Mouse (Mus musculus) layer of hippocampus, adult 2 months (tissue): ENCODE measurements around the gene Olfr693. TPM values are rescaled to one million over a fixed set of nuclear protein-coding genes. Genes with fewer than 3 reads are reported as not detected.
"Not testable (repeated sequence)": the region's sequence is repeated elsewhere in the genome, so short reads cannot be mapped to it uniquely, and the experiment has no call there.

ENCODE experiments used
- DNase-seq, 2 experiments: peaks; one replicate each; pipeline ENCODE4 v3.0.0; 2022; ENCODE audit warnings: low spot score in 2 of 2
- H3K27ac ChIP-seq: fragments of 200-600 bp; 2 replicates; pipeline ENCODE4 v1.8.1; 2022
- H3K4me3 ChIP-seq: fragments of 200-600 bp; 2 replicates; pipeline ENCODE4 v1.8.1; 2022; ENCODE audit warnings: mild to moderate bottlenecking
- CTCF ChIP-seq: fragments of 200-600 bp; conservative IDR thresholded peaks from 2 replicates; pipeline ENCODE4 v1.8.1; 2022; ENCODE audit warnings: antibody characterized with exemption, mild to moderate bottlenecking, moderate library complexity
- long read RNA-seq, 2 experiments: library from polyadenylated mRNA; stranded (forward); transcript quantifications; one replicate each; pipeline ENCODE4 v2.0.0; 2021; ENCODE audit warnings: borderline mapping rate in 2 of 2
- total RNA-seq, 2 experiments: library from RNA; stranded (reverse); gene quantifications; 2 replicates each; pipeline ENCODE4 v1.2.3; 2021

Olfr693 gene
- total RNA-seq = not detected
- long read RNA-seq, experiment 1 = 0 reads
- long read RNA-seq, experiment 2 = 0 reads

- DNase-seq = no peak
- Histone ChIP-seq H3K4me3 (no peak within 1 kb of the TSS), H3K27ac (no peak within 1 kb of the TSS)
- TF ChIP-seq CTCF = no peak
Observed at GRCm38 (mm10) chr7:106680484-106680883, at the start of gene Olfr693. Gene Olfr693 (minus strand): TSS chr7:106680584.

- H3K4me3 ChIP-seq, H3K27ac ChIP-seq, DNase-seq: not testable (repeated sequence)
Observed at GRCm38 (mm10) chr7:106725654-106726053, 45.3 kb upstream of the Olfr693 start.

DNA sequence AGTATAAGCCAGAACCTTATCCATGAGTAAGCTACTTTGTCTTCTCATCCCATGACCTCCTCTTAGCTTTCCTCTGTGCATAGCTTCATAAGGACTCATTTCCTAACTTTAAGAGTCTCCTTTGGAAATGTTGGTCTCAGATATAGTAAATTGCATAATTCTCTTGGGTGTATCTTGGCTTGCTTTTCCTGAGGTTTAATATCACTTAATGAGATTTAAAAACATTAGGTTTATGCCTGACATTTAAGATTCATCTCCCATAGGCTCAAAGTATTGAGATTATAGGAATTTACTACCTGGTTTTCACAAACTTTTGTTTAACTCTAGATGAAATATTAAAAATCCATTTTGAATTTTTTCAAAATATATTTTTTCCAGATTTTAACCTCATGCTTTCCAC, 35.9 kb upstream of the Olfr693 start, which contains the start of gene Olfr695:
Gene Olfr695, minus strand, starts transcription at position 101 of the 400 bp plus-strand sequence.
- no peak for DNase-seq
- TF ChIP-seq CTCF = no peak
- no peak within 1 kb of the TSS for H3K27ac ChIP-seq
- H3K4me3 ChIP-seq = no peak within 1 kb of the TSS

GRCm38 (mm10) chr7:106711463-106711862, 31.1 kb upstream of the Olfr693 start:
- no peak for TF ChIP-seq CTCF
- no peak for DNase-seq
- Histone ChIP-seq H3K27ac (no peak overlapping the region), H3K4me3 (no peak overlapping the region)

DNA sequence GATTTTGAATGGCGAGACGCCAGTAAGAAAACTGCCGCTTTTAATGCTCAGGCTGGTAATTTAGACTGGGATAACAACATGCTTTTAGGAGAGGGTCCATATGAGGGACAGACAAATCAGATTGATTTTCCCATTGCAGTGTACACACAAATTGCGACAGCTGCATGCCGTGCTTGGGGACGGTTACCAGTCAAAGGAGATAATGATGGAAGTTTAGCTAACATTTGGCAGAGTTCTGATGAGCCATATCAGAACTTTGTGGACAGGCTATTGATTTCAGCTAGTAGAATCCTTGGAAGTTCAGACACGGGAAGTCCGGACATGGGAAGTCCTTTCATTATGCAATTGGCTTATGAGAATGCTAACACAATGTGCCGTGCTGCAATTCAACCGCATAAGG, 27.3 kb upstream of the Olfr693 start:
- DNase-seq, H3K4me3 ChIP-seq, H3K27ac ChIP-seq: not testable (repeated sequence)

DNA sequence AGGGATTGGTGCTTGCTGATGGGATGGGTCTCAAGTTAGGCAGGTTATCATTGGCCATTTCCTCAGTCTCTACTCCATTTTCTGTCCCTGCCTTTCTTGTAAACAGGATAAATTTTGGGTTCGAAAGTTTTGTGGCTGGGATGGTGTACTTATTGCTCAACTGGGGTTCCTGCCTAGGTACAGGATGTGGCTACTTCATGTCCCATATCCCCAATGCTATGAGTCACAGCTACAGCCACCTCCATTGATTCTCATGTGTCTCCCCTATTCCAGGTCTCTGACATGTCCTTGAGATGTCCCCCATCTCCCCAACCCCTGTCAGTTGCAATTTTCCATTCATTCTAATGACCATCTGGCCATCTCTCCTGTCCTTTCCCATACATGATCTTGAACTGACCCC, 16.5 kb upstream of the Olfr693 start:
- Histone ChIP-seq H3K27ac (no peak overlapping the region), H3K4me3 (no peak overlapping the region)
- no peak for DNase-seq
- no peak for TF ChIP-seq CTCF

- no peak overlapping the region for H3K27ac ChIP-seq
- H3K4me3 ChIP-seq = no peak overlapping the region
- DNase-seq = no peak
- no peak for TF ChIP-seq CTCF
Observed at GRCm38 (mm10) chr7:106692976-106693375, 12.6 kb upstream of the Olfr693 start.

GRCm38 (mm10) chr7:106691714-106692113, 11.3 kb upstream of the Olfr693 start, which contains the start of gene Olfr694:
Gene Olfr694 (minus strand): TSS chr7:106691814.
- TF ChIP-seq CTCF = no peak
- DNase-seq = no peak
- no peak within 1 kb of the TSS for H3K27ac ChIP-seq
- H3K4me3 ChIP-seq = no peak within 1 kb of the TSS

DNA sequence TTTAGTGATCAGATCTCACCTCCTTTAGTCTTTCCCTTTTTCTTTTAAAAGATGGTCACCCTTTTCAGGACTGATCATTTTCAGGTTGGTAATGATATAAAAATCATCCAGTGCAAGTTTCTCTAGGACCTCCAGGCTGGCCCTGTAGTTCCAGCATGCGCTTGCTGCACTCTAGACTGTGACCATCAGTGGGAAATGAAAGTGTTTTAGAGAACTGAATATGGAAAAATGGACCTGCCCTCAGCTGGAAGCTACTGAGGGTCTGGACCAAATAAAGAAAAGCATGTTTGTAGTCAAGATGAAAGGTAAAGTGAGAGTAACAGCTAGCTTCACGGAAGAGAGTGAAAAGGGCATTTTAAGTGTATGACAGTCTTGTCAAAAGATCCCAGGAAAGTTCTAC, 5.0 kb upstream of the Olfr693 start:
- no peak for TF ChIP-seq CTCF
- no peak overlapping the region for H3K27ac ChIP-seq
- DNase-seq = no peak
- no peak overlapping the region for H3K4me3 ChIP-seq

- no peak for TF ChIP-seq CTCF
- H3K27ac ChIP-seq = no peak overlapping the region
- no peak overlapping the region for H3K4me3 ChIP-seq
- DNase-seq = no peak
Observed at GRCm38 (mm10) chr7:106652344-106652652, 28.1 kb downstream of the Olfr693 start.

GRCm38 (mm10) chr7:106651555-106652343, 28.6 kb downstream of the Olfr693 start:
- TF ChIP-seq CTCF = no peak

DNA sequence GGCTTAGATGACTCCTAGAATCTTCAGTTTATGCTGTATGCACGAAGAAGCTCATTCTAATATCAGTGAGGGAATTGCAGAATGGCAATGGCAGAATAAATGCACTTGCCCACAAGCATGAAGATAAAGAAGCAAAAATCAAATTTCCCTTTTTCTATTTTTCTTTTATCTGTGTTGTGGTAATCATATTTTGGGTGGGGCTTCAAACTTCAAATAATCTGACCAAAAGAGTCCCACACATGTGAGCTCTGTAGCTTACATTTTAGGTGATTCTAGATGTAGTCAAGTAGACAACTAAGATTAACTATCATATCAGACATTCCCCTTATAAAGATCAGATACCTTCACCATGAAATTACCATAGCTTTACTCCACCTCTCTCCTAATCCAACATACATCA, 30.6 kb downstream of the Olfr693 start:
- Histone ChIP-seq H3K4me3 (no peak overlapping the region), H3K27ac (no peak overlapping the region)
- no peak for DNase-seq
- TF ChIP-seq CTCF = no peak

More at GRCm38 (mm10) chr7:106651555-106652343, 28.6 kb downstream of the Olfr693 start:
- no peak overlapping the region for H3K27ac ChIP-seq
- no peak overlapping the region for H3K4me3 ChIP-seq
- no peak for DNase-seq

- no peak for DNase-seq
- Histone ChIP-seq H3K4me3 (no peak overlapping the region), H3K27ac (no peak overlapping the region)
- TF ChIP-seq CTCF = no peak
Observed at GRCm38 (mm10) chr7:106645261-106645660, 35.1 kb downstream of the Olfr693 start.

DNA sequence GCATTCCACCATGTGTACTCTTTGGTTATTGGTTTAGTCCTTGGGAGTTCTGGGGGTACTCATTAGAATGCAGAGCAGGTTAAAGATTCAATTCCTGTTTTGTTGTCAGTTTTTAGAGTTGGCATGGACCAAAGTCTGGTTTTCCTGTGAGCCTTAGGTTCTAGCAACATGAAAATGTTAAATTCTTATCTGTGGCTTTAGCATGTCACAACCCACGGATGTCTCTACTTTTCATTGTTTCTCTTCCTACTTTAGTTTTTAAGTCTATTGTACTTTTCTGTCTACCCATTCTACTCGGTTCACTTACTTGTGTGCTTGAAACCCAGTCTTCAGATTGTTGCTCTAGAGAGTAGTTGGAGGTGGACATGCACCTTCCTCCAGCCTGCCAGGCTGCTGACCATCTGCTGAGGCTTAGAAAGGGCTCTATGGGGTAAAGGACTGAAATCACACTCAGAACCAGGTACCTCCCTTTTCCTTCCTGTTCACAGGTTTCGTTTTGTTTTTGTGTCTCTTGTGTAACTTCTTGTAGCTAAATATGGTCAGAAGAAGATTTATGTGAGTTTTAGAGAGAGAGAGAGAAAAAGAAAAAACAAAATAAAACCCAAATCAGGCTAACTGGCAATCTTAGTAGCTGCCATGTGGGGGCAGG, 36.0 kb downstream of the Olfr693 start:
- no peak overlapping the region for H3K4me3 ChIP-seq
- H3K27ac ChIP-seq = no peak overlapping the region
- no peak for TF ChIP-seq CTCF
- no peak for DNase-seq
